Mouse (Mus musculus): ENCODE results near the gene Olfr328. TPM values are rescaled to one million over a fixed set of nuclear protein-coding genes. Genes with fewer than 3 reads are reported as not detected.

Gene Olfr328
- not detected for polyA plus RNA-seq (2015; fragmentation: Illumina TruSeq; extraction: RNeasy Lipid Tissue Mini Kit (QIAGEN cat#74804); ENCODE audit: insufficient read depth, low replicate concordance)

DNA sequence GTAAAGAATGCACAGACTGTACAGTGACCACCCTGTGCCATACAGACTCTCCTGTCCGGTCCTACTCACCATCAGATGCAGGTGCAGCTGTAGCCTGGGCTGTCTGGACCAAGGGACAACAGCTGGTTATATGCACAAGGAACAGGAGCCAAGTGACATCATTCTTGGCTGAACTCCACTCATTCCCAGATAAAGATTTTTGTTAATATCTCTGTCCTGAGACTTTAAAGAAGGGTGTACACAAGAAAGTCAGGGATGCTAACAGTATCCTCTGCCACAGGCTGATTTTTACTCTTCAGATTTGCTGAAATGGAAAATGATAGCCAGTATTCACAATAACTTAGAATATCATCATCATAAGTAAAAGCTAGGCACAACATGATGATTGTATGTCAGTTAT lies at the start of gene Olfr328:
Gene Olfr328, minus strand, starts transcription at position 101 of the 400 bp plus-strand sequence.

DNA sequence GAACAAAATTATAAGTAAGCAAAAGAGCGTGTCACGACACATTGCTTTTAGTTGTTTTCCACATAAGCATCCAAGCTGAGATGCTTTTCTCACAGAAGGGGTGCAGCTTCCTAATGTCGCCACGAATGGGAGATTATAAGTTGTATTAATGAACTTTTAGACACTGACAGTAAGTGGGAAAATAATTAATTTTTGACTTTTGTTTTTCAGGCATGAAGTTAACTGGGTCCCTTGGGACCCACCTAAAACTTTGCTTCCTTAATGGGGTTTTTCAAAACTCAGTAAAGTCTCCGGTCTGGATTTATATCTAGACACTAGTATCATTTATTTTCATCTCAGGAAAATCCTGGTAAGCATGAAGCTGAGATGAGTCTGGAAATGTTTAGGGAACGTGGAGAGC lies 39.4 kb upstream of the Olfr328 start, which contains the start of gene Olfr324:
Gene Olfr324, plus strand, starts transcription at position 301 of the 400 bp plus-strand sequence.

DNA sequence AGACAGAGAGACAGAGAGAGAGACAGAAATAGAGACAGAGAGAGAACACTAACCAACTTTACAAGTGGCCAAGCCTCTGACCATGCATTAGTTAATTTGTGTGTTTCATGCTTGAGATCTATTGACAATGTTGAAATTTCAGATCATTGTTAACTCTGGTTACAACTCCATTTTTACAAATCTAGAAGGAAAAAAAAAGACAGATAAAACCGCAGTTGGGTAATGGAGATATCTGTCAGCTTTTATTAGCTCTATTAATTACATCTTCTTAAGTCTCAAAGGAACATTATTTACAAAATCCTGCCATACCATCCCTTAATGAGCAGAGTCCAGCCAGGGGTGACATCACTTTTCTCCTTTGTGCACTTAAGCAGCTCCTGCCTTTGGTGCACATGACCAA lies 22.0 kb upstream of the Olfr328 start, which contains the start of gene Olfr325:
Gene Olfr325, plus strand, starts transcription at position 301 of the 400 bp plus-strand sequence.

DNA sequence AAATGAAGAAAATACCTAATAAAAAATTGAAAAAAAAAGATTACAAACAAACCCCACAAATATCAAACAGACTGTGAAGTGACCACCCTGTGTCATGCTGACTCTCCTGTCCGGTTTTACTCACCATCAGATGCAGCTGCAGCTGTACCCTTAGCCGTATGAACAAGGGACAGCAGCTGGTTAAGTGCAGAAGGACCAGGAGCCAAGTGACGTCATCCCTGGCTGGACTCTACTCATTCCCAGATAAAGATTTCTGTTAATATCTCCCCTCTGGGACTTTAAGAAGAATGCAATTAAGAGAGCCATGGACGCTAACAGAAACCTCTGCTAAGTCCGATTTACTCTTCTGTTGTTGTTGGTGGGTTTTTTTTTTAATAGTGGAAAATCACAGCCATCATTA lies 15.0 kb upstream of the Olfr328 start, which contains the start of gene Olfr224:
Gene Olfr224, minus strand, starts transcription at position 149 of the 400 bp plus-strand sequence.

DNA sequence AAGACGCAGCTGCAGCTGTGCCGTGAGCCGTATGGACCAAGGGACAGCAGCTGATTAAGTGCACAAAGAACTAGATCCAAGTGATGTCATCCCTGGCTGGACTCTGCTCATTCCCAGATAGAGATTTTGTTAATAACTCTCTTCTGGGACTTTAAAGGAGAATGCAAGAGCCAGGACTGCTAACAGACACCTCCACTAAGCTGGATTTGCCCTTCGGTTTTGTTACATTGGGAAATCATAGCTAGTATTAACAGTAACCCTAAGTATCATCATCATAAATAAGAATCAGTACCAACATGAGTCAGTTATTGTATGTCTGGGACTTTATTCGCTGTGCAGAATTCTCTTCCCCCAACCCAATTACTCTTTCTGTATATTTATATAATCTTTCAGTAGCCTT lies 9.1 kb downstream of the Olfr328 start, which contains the start of gene Olfr329-ps:
Gene Olfr329-ps, minus strand, starts transcription at position 101 of the 400 bp plus-strand sequence.

DNA sequence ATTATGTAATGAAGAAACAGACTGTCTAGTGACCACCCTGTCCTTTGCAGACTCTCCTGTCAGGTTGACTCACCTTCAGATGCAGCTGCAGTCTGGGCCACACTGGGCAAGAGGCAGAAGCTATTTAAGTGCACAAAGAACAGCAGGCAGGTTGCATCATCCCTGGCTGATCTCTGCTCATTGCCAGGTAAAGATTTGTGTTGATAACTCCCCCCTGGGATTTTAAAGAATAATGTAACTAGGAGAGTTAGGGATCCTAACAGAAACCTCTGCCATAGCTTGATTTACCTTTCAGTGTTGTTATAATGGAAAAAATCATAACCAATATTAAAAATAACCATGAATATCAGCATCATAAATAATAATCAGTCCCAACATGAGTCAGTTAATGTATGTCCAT lies 20.7 kb downstream of the Olfr328 start, which contains the start of gene Olfr330:
Gene Olfr330, minus strand, starts transcription at position 101 of the 400 bp plus-strand sequence.

DNA sequence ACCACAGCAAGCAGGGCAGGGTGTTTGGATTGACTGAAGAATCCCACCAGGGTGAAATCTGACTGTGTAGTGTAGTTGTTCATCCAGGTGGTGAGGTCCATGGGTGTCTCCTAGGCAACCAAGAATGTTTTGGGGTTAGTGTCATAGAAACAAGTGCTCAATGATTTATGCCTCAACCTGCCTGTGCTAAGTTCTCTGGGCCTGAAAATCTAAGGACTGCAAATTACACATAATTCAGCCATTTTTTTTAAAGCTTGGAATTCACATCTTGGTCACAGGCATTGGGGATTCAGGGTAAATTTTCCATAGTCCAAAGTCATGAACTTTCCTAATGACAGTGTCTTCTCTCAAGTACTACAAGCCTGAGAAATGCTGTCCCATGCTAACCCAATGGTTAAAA lies 53.0 kb downstream of the Olfr328 start, which contains the start of gene Olfr331:
Gene Olfr331, minus strand, starts transcription at position 101 of the 400 bp plus-strand sequence.

Other genes with a start within 250 kb of the Olfr328 start
- 16.0 TPM for gene Zfp692, start 248.6 kb downstream of the Olfr328 start, polyA plus RNA-seq (2015; fragmentation: Illumina TruSeq; extraction: RNeasy Lipid Tissue Mini Kit (QIAGEN cat#74804); ENCODE audit: insufficient read depth, low replicate concordance)
- 37.6 TPM for gene Zfp672, start 225.3 kb downstream of the Olfr328 start, polyA plus RNA-seq (2015; fragmentation: Illumina TruSeq; extraction: RNeasy Lipid Tissue Mini Kit (QIAGEN cat#74804); ENCODE audit: insufficient read depth, low replicate concordance)
- gene Sh3bp5l, start 224.9 kb downstream of the Olfr328 start, polyA plus RNA-seq (2015; fragmentation: Illumina TruSeq; extraction: RNeasy Lipid Tissue Mini Kit (QIAGEN cat#74804); ENCODE audit: insufficient read depth, low replicate concordance): 7.7 TPM
- not detected for gene Lypd8, start 176.6 kb downstream of the Olfr328 start, polyA plus RNA-seq (2015; fragmentation: Illumina TruSeq; extraction: RNeasy Lipid Tissue Mini Kit (QIAGEN cat#74804); ENCODE audit: insufficient read depth, low replicate concordance)
- gene 1810065E05Rik, start 134.5 kb downstream of the Olfr328 start, polyA plus RNA-seq (2015; fragmentation: Illumina TruSeq; extraction: RNeasy Lipid Tissue Mini Kit (QIAGEN cat#74804); ENCODE audit: insufficient read depth, low replicate concordance): not detected
- not detected for gene Gm12253, start 123.1 kb downstream of the Olfr328 start, polyA plus RNA-seq (2015; fragmentation: Illumina TruSeq; extraction: RNeasy Lipid Tissue Mini Kit (QIAGEN cat#74804); ENCODE audit: insufficient read depth, low replicate concordance)
- not detected for gene Lypd9, start 102.7 kb downstream of the Olfr328 start, polyA plus RNA-seq (2015; fragmentation: Illumina TruSeq; extraction: RNeasy Lipid Tissue Mini Kit (QIAGEN cat#74804); ENCODE audit: insufficient read depth, low replicate concordance)
- gene Olfr30, start 93.4 kb downstream of the Olfr328 start, polyA plus RNA-seq (2015; fragmentation: Illumina TruSeq; extraction: RNeasy Lipid Tissue Mini Kit (QIAGEN cat#74804); ENCODE audit: insufficient read depth, low replicate concordance): not detected
- gene Olfr332, start 63.1 kb downstream of the Olfr328 start, polyA plus RNA-seq (2015; fragmentation: Illumina TruSeq; extraction: RNeasy Lipid Tissue Mini Kit (QIAGEN cat#74804); ENCODE audit: insufficient read depth, low replicate concordance): not detected
- gene Olfr331, start 53.1 kb downstream of the Olfr328 start, polyA plus RNA-seq (2015; fragmentation: Illumina TruSeq; extraction: RNeasy Lipid Tissue Mini Kit (QIAGEN cat#74804); ENCODE audit: insufficient read depth, low replicate concordance): not detected
- gene Olfr330, start 20.8 kb downstream of the Olfr328 start, polyA plus RNA-seq (2015; fragmentation: Illumina TruSeq; extraction: RNeasy Lipid Tissue Mini Kit (QIAGEN cat#74804); ENCODE audit: insufficient read depth, low replicate concordance): not detected
- 0.06 TPM for gene Olfr329-ps, start 9.2 kb downstream of the Olfr328 start, polyA plus RNA-seq (2015; fragmentation: Illumina TruSeq; extraction: RNeasy Lipid Tissue Mini Kit (QIAGEN cat#74804); ENCODE audit: insufficient read depth, low replicate concordance)
- not detected for gene Olfr224, start 14.9 kb upstream of the Olfr328 start, polyA plus RNA-seq (2015; fragmentation: Illumina TruSeq; extraction: RNeasy Lipid Tissue Mini Kit (QIAGEN cat#74804); ENCODE audit: insufficient read depth, low replicate concordance)
- gene Olfr325, start 22.1 kb upstream of the Olfr328 start, polyA plus RNA-seq (2015; fragmentation: Illumina TruSeq; extraction: RNeasy Lipid Tissue Mini Kit (QIAGEN cat#74804); ENCODE audit: insufficient read depth, low replicate concordance): not detected
- gene Olfr324, start 39.5 kb upstream of the Olfr328 start, polyA plus RNA-seq (2015; fragmentation: Illumina TruSeq; extraction: RNeasy Lipid Tissue Mini Kit (QIAGEN cat#74804); ENCODE audit: insufficient read depth, low replicate concordance): not detected
- gene 2210407C18Rik, start 60.4 kb upstream of the Olfr328 start, polyA plus RNA-seq (2015; fragmentation: Illumina TruSeq; extraction: RNeasy Lipid Tissue Mini Kit (QIAGEN cat#74804); ENCODE audit: insufficient read depth, low replicate concordance): not detected
- gene Olfr323, start 74.9 kb upstream of the Olfr328 start, polyA plus RNA-seq (2015; fragmentation: Illumina TruSeq; extraction: RNeasy Lipid Tissue Mini Kit (QIAGEN cat#74804); ENCODE audit: insufficient read depth, low replicate concordance): not detected
- 2.3 TPM for gene Trim58, start 84.8 kb upstream of the Olfr328 start, polyA plus RNA-seq (2015; fragmentation: Illumina TruSeq; extraction: RNeasy Lipid Tissue Mini Kit (QIAGEN cat#74804); ENCODE audit: insufficient read depth, low replicate concordance)
- not detected for gene Olfr322, start 103.1 kb upstream of the Olfr328 start, polyA plus RNA-seq (2015; fragmentation: Illumina TruSeq; extraction: RNeasy Lipid Tissue Mini Kit (QIAGEN cat#74804); ENCODE audit: insufficient read depth, low replicate concordance)
- gene Olfr320, start 125.5 kb upstream of the Olfr328 start, polyA plus RNA-seq (2015; fragmentation: Illumina TruSeq; extraction: RNeasy Lipid Tissue Mini Kit (QIAGEN cat#74804); ENCODE audit: insufficient read depth, low replicate concordance): not detected
- not detected for gene Olfr319, start 143.5 kb upstream of the Olfr328 start, polyA plus RNA-seq (2015; fragmentation: Illumina TruSeq; extraction: RNeasy Lipid Tissue Mini Kit (QIAGEN cat#74804); ENCODE audit: insufficient read depth, low replicate concordance)
- not detected for gene Olfr318, start 168.4 kb upstream of the Olfr328 start, polyA plus RNA-seq (2015; fragmentation: Illumina TruSeq; extraction: RNeasy Lipid Tissue Mini Kit (QIAGEN cat#74804); ENCODE audit: insufficient read depth, low replicate concordance)
- gene Olfr317, start 183.6 kb upstream of the Olfr328 start, polyA plus RNA-seq (2015; fragmentation: Illumina TruSeq; extraction: RNeasy Lipid Tissue Mini Kit (QIAGEN cat#74804); ENCODE audit: insufficient read depth, low replicate concordance): not detected
- not detected for gene Olfr316, start 197.1 kb upstream of the Olfr328 start, polyA plus RNA-seq (2015; fragmentation: Illumina TruSeq; extraction: RNeasy Lipid Tissue Mini Kit (QIAGEN cat#74804); ENCODE audit: insufficient read depth, low replicate concordance)
- not detected for gene Olfr315, start 217.6 kb upstream of the Olfr328 start, polyA plus RNA-seq (2015; fragmentation: Illumina TruSeq; extraction: RNeasy Lipid Tissue Mini Kit (QIAGEN cat#74804); ENCODE audit: insufficient read depth, low replicate concordance)
- gene Olfr314, start 227.3 kb upstream of the Olfr328 start, polyA plus RNA-seq (2015; fragmentation: Illumina TruSeq; extraction: RNeasy Lipid Tissue Mini Kit (QIAGEN cat#74804); ENCODE audit: insufficient read depth, low replicate concordance): not detected
- gene Fam183b, start 246.3 kb upstream of the Olfr328 start, polyA plus RNA-seq (2015; fragmentation: Illumina TruSeq; extraction: RNeasy Lipid Tissue Mini Kit (QIAGEN cat#74804); ENCODE audit: insufficient read depth, low replicate concordance): not detected

All from spleen, adult 10 weeks (tissue).